Mouse (Mus musculus) erythroid progenitor cell, adult 5-6 weeks (primary cell): ENCODE data around the gene Dennd2a. TPM values are rescaled to one million over a fixed set of nuclear protein-coding genes. Genes with fewer than 3 reads are reported as not detected.

ENCODE experiments used
- ATAC-seq: replicated peaks from 2 replicates; pipeline ENCODE4 v1.8.0; 2016; ENCODE audit warnings: moderate number of reproducible peaks, mild to moderate bottlenecking, moderate TSS enrichment, inconsistent platforms; ENCODE audit not compliant: poor library complexity, low FRiP score, severe bottlenecking
- total RNA-seq, 2 experiments: library from RNA; stranded (forward) in 1 of 2; stranded (reverse) in 1 of 2; fragments of 150-400 nt in 1 of 2; fragments of 186-747, 209-891 nt in 1 of 2; gene quantifications; 2 replicates each; pipeline versions ENCODE4 v1.2.3 to v1.2.4; 2015 to 2017; ENCODE audit warnings: low replicate concordance in 2 of 2

Gene Dennd2a
- total RNA-seq, 2 experiments from 2014 or later: 0.53 to 1.3 TPM

GRCm38 (mm10) chr6:39559276-39559939, 1.7 kb upstream of the Dennd2a start:
- ATAC-seq: no peak

- ATAC-seq: no peak
Observed at GRCm38 (mm10) chr6:39556900-39557659, 587 bp downstream of the Dennd2a start.

- ATAC-seq: no peak
Observed at GRCm38 (mm10) chr6:39555648-39555945, 2.1 kb downstream of the Dennd2a start.

GRCm38 (mm10) chr6:39554888-39555647, 2.6 kb downstream of the Dennd2a start:
- no peak for ATAC-seq

- ATAC-seq: no peak
Observed at GRCm38 (mm10) chr6:39551981-39552636, 5.6 kb downstream of the Dennd2a start.

GRCm38 (mm10) chr6:39548030-39548429, 9.6 kb downstream of the Dennd2a start:
- no peak for ATAC-seq

GRCm38 (mm10) chr6:39545474-39545873, 12.2 kb downstream of the Dennd2a start:
- no peak for ATAC-seq

GRCm38 (mm10) chr6:39543769-39544420, 13.8 kb downstream of the Dennd2a start:
- no peak for ATAC-seq

GRCm38 (mm10) chr6:39542631-39543597, 14.8 kb downstream of the Dennd2a start:
- no peak for ATAC-seq

GRCm38 (mm10) chr6:39540563-39540962, 17.1 kb downstream of the Dennd2a start:
- ATAC-seq: no peak

GRCm38 (mm10) chr6:39539679-39540155, 17.9 kb downstream of the Dennd2a start:
- no peak for ATAC-seq

GRCm38 (mm10) chr6:39538227-39538626, 19.4 kb downstream of the Dennd2a start:
- no peak for ATAC-seq

GRCm38 (mm10) chr6:39537276-39537675, 20.4 kb downstream of the Dennd2a start:
- no peak for ATAC-seq

GRCm38 (mm10) chr6:39536621-39537020, 21.0 kb downstream of the Dennd2a start:
- no peak for ATAC-seq

GRCm38 (mm10) chr6:39534944-39535343, 22.7 kb downstream of the Dennd2a start:
- no peak for ATAC-seq

- no peak for ATAC-seq
Observed at GRCm38 (mm10) chr6:39528671-39529535, 28.8 kb downstream of the Dennd2a start.

GRCm38 (mm10) chr6:39527811-39528210, 29.9 kb downstream of the Dennd2a start:
- no peak for ATAC-seq

GRCm38 (mm10) chr6:39527337-39527784, 30.3 kb downstream of the Dennd2a start:
- no peak for ATAC-seq
